Mouse (Mus musculus) lung, embryonic 15.5 days (tissue): ENCODE results near the gene Irf4. TPM values are rescaled to one million over a fixed set of nuclear protein-coding genes. Genes with fewer than 3 reads are reported as not detected.

ENCODE experiments used
- ATAC-seq: fragments of 200-750 bp; cut with Nextera tagmentation; 2 replicates; pipeline ENCODE4 v1.8.0; 2017; ENCODE audit warnings: moderate number of reproducible peaks, borderline replicate concordance; ENCODE audit not compliant: low FRiP score, low TSS enrichment; ENCODE audit errors: extremely low read depth
- H3K27ac ChIP-seq: fragments of 300-500 bp; sonication (generic); 2 replicates; pipeline ENCODE4 v1.5.1; 2015; ENCODE audit warnings: moderate library complexity, mild to moderate bottlenecking, inconsistent platforms
- H3K27me3 ChIP-seq: fragments of 300-500 bp; sonication (generic); 2 replicates; pipeline ENCODE4 v1.6.1; 2015; ENCODE audit warnings: inconsistent platforms
- H3K36me3 ChIP-seq: fragments of 300-500 bp; sonication (generic); 2 replicates; pipeline ENCODE4 v1.6.1; 2015; ENCODE audit warnings: inconsistent platforms
- H3K4me1 ChIP-seq: fragments of 300-500 bp; sonication (generic); 2 replicates; pipeline ENCODE4 v1.6.1; 2015; ENCODE audit warnings: inconsistent platforms
- H3K4me2 ChIP-seq: fragments of 300-500 bp; sonication (generic); 2 replicates; pipeline ENCODE4 v1.6.1; 2015; ENCODE audit warnings: inconsistent platforms, mild to moderate bottlenecking, moderate library complexity
- H3K4me3 ChIP-seq: fragments of 300-500 bp; sonication (generic); 2 replicates; pipeline ENCODE4 v1.5.1; 2015; ENCODE audit warnings: mild to moderate bottlenecking, inconsistent platforms
- H3K9ac ChIP-seq: fragments of 300-500 bp; sonication (generic); 2 replicates; pipeline ENCODE4 v1.6.1; 2015; ENCODE audit warnings: inconsistent platforms
- H3K9me3 ChIP-seq: fragments of 300-500 bp; sonication (generic); 2 replicates; pipeline ENCODE4 v1.6.1; 2016; ENCODE audit warnings: inconsistent platforms
- WGBS: fragments of 180-500 bp; shearing (Covaris S2); methylation state at CpG from one replicate; pipeline ENCODE4 v1.1.7; 2015; 5-methylcytosine and 5-hydroxymethylcytosine counted together
- polyA plus RNA-seq: library from polyadenylated mRNA; unstranded; fragments of >200 nt; fragmentation: Nextera tagmentation; extraction: Ambion mirVana; gene quantifications from 2 replicates; pipeline ENCODE4 v1.2.1, GENCODE M21; 2015

Irf4 gene
- polyA plus RNA-seq, 1 experiment from 2014 or later, result 0.17 TPM

DNA sequence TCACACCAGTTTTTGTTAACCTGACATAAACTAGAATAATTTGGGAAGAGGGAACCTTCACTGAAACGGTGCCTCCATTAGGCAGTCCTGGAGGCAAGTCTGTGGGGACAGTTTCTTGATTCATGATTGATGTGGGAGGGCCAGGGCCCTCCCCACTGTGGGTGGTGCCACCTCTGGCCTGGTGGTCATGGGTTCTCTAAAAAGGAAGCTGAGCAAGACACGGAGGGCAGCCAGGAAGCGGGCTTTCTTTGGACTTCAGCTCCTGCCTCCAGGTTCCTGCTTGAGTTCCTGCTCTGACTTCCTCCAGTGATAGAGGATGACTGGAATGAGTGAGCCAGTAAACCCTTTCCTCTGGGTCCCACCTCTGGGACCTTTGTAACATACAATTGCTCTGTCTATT is 39.4 kb downstream of the Irf4 start:
- Histone ChIP-seq H3K4me2 (no peak overlapping the region), H3K4me1 (0 out of 2 replicates have a peak, but pooled peaks cover 6% of the 10 kb centered on the region), H3K9me3 (no peaks in the 10 kb centered on the region), H3K36me3 (no peaks in the 10 kb centered on the region), H3K4me3 (no peak overlapping the region), H3K27me3 (no peaks in the 10 kb centered on the region), H3K9ac (no peak overlapping the region), H3K27ac (no peak overlapping the region)
- ATAC-seq, result no peak
- 66% methylated on average over 3 of the region's 3 CpGs for WGBS

DNA sequence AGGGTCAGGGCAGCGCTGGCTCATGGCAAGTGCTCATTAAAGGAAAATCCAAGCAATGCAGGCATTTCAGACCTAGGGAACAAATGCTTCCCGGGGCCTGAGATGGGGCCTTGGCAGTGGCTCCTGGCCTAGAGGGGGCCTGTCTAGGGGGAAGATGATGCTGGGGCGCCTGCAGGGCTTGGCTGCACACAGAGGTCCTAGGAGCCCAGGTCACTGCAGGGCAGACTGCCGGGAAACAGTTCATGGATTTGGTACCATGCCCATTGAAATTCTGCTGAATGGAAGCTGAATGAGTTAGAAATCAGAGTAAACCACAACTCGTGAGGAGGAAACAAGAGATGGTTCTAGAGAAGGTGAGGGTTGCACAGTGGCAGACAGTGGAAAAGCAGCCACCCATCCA is 41.0 kb downstream of the Irf4 start:
- H3K36me3 ChIP-seq, result no peaks in the 10 kb centered on the region
- 58% methylated on average over 5 of the region's 5 CpGs for WGBS
- no peak overlapping the region for H3K4me3 ChIP-seq
- no peak overlapping the region for H3K9ac ChIP-seq
- 0 out of 2 replicates have a peak, but pooled peaks cover 4% of the 10 kb centered on the region for H3K4me1 ChIP-seq
- no peak overlapping the region for H3K27ac ChIP-seq
- no peak for ATAC-seq
- no peak overlapping the region for H3K4me2 ChIP-seq
- no peaks in the 10 kb centered on the region for H3K9me3 ChIP-seq
- no peaks in the 10 kb centered on the region for H3K27me3 ChIP-seq

DNA sequence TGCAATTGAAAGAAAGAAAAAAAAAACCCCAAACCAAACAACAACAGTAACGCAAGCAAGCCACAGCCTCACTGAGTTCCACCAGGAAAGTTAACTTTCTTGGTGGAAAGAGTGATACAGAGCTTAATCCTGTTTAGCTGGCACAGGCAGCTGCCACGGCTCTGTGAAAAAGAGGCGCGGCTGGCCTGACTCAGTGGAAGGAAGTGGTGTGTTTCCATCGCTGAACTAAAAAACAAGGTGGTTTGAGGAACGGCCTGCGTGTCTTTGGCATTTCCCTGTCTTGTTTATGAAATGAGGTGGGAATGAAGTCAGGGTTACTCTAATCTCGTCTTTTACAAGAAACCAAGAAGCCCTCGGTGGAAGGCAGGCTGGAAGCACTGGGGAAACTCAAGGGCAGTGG is 43.3 kb downstream of the Irf4 start:
- H3K4me3 ChIP-seq, result no peak overlapping the region
- H3K36me3 ChIP-seq, result no peaks in the 10 kb centered on the region
- H3K9ac ChIP-seq, result no peak overlapping the region
- ATAC-seq, result no peak
- 0 out of 2 replicates have a peak, but pooled peaks cover 4% of the 10 kb centered on the region for H3K4me1 ChIP-seq
- 36% methylated on average over 9 of the region's 9 CpGs for WGBS
- no peaks in the 10 kb centered on the region for H3K27me3 ChIP-seq
- H3K9me3 ChIP-seq, result no peaks in the 10 kb centered on the region
- H3K4me2 ChIP-seq, result no peak overlapping the region
- no peak overlapping the region for H3K27ac ChIP-seq

DNA sequence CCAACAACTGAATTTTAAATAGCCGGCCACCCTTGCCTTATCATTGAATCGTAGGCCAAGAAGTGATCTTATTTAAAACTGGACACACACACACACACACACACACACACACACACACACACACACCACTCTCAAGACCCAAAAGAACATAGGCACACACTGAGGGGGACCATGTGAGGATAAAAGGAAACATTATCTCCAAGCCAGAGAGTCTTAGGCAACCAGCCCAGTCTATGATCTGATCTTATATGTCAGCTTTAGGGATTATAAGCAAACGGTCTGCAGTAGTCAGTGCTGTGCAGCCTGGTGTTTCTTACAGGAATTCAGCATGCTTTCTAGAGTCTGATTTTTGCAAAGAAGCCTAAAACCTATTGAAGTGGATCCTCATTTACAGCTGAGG is 43.7 kb downstream of the Irf4 start:
- no peaks in the 10 kb centered on the region for H3K36me3 ChIP-seq
- no peaks in the 10 kb centered on the region for H3K9me3 ChIP-seq
- no peak overlapping the region for H3K4me3 ChIP-seq
- H3K4me2 ChIP-seq, result no peak overlapping the region
- ATAC-seq, result peak; percentile 52; the same call in 1 of the 2 replicates
- 38% methylated on average over 3 of the region's 3 CpGs for WGBS
- 0 out of 2 replicates have a peak, but pooled peaks cover 4% of the 10 kb centered on the region for H3K4me1 ChIP-seq
- H3K9ac ChIP-seq, result no peak overlapping the region
- H3K27me3 ChIP-seq, result no peaks in the 10 kb centered on the region
- no peak overlapping the region for H3K27ac ChIP-seq

DNA sequence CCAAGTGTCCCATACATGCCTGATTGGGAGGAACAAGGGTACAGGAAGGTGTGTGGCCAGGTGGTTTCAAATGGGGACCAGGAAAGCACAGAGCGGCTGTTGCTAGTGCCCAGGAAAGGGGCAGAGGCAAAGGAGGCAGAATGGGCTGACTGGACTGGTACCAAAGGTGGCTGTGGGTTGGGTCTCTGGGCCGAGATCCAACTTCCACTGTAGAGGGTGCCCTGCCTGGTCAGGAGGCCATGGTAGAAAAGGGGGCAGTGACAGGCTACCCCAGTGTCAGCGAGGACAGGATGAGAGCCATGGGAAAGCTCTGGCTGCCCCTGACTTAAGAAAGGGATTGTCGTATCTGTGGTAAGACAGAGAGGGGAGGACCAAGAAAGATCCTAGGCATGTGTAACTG is 44.2 kb downstream of the Irf4 start:
- Histone ChIP-seq H3K4me1 (0 out of 2 replicates have a peak, but pooled peaks cover 4% of the 10 kb centered on the region), H3K27me3 (no peaks in the 10 kb centered on the region), H3K9me3 (no peaks in the 10 kb centered on the region), H3K27ac (no peak overlapping the region), H3K4me3 (no peak overlapping the region), H3K36me3 (no peaks in the 10 kb centered on the region), H3K9ac (no peak overlapping the region), H3K4me2 (no peak overlapping the region)
- no peak for ATAC-seq
- WGBS, result 89% methylated on average over 4 of the region's 4 CpGs

DNA sequence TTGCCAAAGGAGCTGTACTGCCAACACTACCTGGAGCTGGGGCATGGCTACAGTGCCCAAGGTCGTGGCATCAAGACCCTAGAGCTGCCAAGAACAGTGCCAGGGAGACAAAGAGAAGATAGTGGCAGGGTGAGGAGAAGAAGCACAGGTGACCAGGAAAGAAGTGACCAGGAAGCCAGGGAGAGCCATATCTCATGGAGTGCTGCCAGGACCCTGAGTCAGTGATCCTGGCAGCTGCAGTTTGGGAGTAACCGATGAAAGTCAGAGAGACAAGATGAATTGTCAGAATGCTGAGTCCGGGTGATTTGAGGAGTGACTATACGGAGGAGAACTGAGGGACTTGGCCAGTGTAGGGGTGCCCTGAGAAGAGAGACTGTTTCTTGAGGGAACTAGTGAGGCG is 44.6 kb downstream of the Irf4 start:
- no peak for ATAC-seq
- H3K27ac ChIP-seq, result no peak overlapping the region
- 0 out of 2 replicates have a peak, but pooled peaks cover 4% of the 10 kb centered on the region for H3K4me1 ChIP-seq
- 68% methylated on average over 5 of the region's 5 CpGs for WGBS
- no peaks in the 10 kb centered on the region for H3K27me3 ChIP-seq
- no peaks in the 10 kb centered on the region for H3K9me3 ChIP-seq
- H3K4me3 ChIP-seq, result no peak overlapping the region
- no peak overlapping the region for H3K4me2 ChIP-seq
- H3K36me3 ChIP-seq, result no peaks in the 10 kb centered on the region
- H3K9ac ChIP-seq, result no peak overlapping the region

DNA sequence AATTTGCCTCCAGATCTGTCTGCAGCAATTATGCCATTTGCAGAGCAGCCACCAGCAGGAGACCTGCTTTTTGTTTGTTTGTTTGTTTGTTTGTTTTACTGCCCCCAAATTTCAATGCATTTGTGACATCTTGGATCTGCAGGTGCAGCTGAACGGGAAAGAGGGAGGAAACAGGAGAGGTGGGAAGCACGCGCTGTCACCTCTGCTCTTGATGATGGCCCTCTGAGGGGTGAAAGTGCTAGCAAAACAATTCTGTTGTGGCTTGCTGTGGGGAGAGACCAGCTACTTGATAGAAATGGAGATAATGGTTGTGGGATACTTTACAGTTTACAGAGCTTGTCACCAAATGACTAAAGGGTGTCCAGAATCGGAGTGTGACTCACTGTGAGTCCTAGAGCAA is 46.9 kb downstream of the Irf4 start:
- H3K27ac ChIP-seq, result no peak overlapping the region
- no peak overlapping the region for H3K9ac ChIP-seq
- H3K4me2 ChIP-seq, result no peak overlapping the region
- ATAC-seq, result no peak
- WGBS, result 76% methylated on average over 4 of the region's 4 CpGs
- H3K36me3 ChIP-seq, result no peaks in the 10 kb centered on the region
- no peaks in the 10 kb centered on the region for H3K9me3 ChIP-seq
- H3K27me3 ChIP-seq, result no peaks in the 10 kb centered on the region
- 0 out of 2 replicates have a peak, but pooled peaks cover 4% of the 10 kb centered on the region for H3K4me1 ChIP-seq
- no peak overlapping the region for H3K4me3 ChIP-seq

DNA sequence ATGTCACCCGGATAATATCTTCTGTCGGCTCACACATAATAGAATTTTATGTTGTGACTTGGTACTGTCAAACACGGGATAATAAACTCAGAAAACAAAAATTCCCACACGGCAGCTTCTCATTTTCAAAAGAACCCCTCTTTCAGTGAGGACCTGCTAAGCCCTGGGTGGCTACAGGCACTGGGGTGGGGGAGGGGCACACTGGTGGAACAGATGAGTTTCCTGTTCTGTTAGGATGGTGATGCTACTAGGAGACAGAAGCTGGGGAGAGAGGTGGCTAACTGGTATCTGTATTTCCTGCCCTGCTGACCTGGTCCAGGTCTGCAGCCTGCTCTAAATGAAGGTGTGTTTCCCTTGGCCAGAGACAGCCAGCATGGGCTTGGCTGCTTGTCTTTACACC is 52.9 kb downstream of the Irf4 start:
- H3K27me3 ChIP-seq, result no peaks in the 10 kb centered on the region
- H3K36me3 ChIP-seq, result no peaks in the 10 kb centered on the region
- no peak overlapping the region for H3K9ac ChIP-seq
- no peaks in the 10 kb centered on the region for H3K9me3 ChIP-seq
- WGBS, result 72% methylated on average over 4 of the region's 4 CpGs
- ATAC-seq, result no peak
- no peaks in the 10 kb centered on the region for H3K4me1 ChIP-seq
- no peak overlapping the region for H3K27ac ChIP-seq
- no peak overlapping the region for H3K4me3 ChIP-seq
- no peak overlapping the region for H3K4me2 ChIP-seq

DNA sequence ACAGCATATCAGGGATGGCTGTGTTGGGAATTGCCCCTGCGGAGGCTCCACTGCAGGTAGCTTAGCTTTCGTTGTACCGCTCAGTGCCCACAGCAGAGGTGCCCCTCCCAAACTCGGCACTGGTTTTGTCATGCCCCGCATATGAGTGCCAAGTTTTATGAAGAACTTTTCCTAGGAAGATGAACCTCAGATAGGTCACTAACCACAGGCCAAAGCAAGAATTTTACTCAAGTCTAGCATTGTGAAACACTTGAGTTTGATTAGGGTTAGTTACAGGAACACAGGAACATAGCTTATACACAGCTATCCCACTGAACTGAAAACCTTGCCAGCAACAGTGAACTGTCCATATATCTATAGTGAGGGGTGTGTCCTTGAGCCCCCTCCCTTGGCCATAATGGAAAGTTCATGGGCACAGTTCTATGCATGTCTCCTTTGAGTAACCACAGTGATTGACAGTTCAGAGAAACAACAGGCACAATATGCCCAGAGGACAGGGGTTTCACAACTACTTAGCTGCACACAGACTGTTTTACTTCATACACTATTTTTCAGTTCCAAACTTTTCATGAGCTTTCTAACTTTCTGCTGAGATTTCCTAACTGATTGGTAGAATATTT is 53.4 kb downstream of the Irf4 start:
- Histone ChIP-seq H3K27ac (no peak overlapping the region), H3K4me1 (no peaks in the 10 kb centered on the region), H3K4me3 (no peak overlapping the region), H3K36me3 (no peaks in the 10 kb centered on the region), H3K9ac (no peak overlapping the region), H3K4me2 (no peak overlapping the region), H3K27me3 (no peaks in the 10 kb centered on the region), H3K9me3 (no peaks in the 10 kb centered on the region)
- no peak for ATAC-seq
- WGBS, result 85% methylated on average over 5 of the region's 5 CpGs

DNA sequence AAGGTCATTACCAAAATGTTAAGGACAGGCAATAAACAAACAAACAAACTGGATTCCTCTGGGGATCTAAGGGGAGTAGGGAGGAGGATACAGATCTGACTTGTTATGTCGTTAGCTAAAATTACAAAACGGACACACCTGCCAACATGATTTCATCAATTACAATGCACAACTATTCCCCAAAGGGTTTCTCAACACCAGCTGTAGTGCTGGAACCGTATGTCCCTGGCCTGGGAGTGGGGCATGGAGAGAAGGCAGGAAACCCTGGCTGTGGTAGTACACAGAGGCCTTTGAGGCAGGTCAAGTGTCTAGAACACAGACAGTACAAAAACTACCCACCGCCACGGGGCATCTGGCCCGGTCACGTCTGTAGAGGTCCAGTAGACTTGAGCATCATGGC is 60.2 kb downstream of the Irf4 start:
- Histone ChIP-seq H3K4me2 (no peak overlapping the region), H3K27me3 (no peaks in the 10 kb centered on the region), H3K9me3 (no peaks in the 10 kb centered on the region), H3K36me3 (no peaks in the 10 kb centered on the region), H3K9ac (no peak overlapping the region), H3K4me3 (no peak overlapping the region), H3K27ac (no peak overlapping the region), H3K4me1 (no peaks in the 10 kb centered on the region)
- WGBS, result 84% methylated on average over 7 of the region's 7 CpGs
- no peak for ATAC-seq

DNA sequence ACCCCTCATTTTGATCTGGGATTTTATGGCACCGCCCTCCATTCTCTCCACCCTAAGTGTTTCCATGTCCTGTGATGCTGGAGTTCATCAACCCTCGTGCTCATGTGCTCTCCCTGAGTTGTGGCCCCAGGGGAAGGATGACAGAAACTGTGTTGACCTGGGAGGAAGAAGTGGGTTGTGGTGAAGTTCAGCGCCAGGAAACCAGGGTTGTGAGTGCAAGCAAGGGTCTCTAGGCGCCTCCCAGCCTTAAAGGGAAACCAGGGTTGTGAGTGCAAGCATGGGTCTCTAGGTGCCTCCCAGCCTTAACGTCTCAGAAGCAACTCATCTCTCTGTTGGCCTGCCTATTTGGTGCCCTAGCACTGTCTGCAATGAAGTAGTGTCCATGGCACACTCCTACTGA is 64.4 kb downstream of the Irf4 start:
- no peak for ATAC-seq
- Histone ChIP-seq H3K9ac (no peak overlapping the region), H3K27me3 (no peaks in the 10 kb centered on the region), H3K36me3 (peaks cover 16% of the 10 kb centered on the region; the same call in 1 of the 2 replicates), H3K4me2 (no peak overlapping the region), H3K4me3 (no peak overlapping the region), H3K27ac (no peak overlapping the region), H3K4me1 (no peaks in the 10 kb centered on the region), H3K9me3 (no peaks in the 10 kb centered on the region)
- 85% methylated on average over 5 of the region's 5 CpGs for WGBS

DNA sequence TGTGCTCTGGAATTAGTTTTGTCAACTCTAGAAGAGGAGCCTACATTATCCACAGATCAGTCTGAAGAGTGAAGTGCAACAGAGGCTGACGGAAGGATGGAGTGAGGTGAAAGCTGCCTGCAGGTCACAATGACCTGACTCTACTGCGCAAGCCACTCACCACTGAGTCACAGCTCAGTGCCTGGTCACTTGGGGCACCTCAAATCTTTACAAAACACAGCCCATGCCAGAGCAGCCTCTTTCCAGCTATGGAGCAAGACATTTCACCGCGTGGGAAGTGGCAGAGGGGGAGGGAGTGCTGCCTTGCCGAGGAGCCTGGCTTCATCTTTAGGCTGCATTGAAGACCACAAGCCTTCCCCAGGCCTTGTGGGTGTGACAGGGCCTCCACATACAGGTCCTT is 65.2 kb downstream of the Irf4 start:
- Histone ChIP-seq H3K4me1 (no peaks in the 10 kb centered on the region), H3K9ac (no peak overlapping the region), H3K4me2 (no peak overlapping the region), H3K9me3 (no peaks in the 10 kb centered on the region), H3K27me3 (no peaks in the 10 kb centered on the region), H3K27ac (no peak overlapping the region), H3K4me3 (no peak overlapping the region), H3K36me3 (peaks cover 16% of the 10 kb centered on the region; the same call in 1 of the 2 replicates)
- ATAC-seq, result no peak
- 71% methylated on average over 5 of the region's 5 CpGs for WGBS
